Mouse (Mus musculus) limb, embryonic 11.5 days (tissue): ENCODE measurements at regions not wholly inside any gene's neighbourhood (a gene's known extent, or its start where the extent isn't known, plus 50 kb on each side); places are given as distances from the start of the nearest gene placed in this dataset.

Source experiments
- ATAC-seq: fragments of 200-750 bp; cut with Nextera tagmentation; 2 replicates; pipeline ENCODE4 v1.8.0; 2017; ENCODE audit warnings: low read depth; ENCODE audit not compliant: insufficient number of reproducible peaks, low FRiP score, low TSS enrichment
- DNase-seq: peaks from one replicate; pipeline ENCODE4 v3.0.0-alpha.2; 2015; ENCODE audit warnings: low spot score
- H3K27ac ChIP-seq: fragments of 300-500 bp; sonication (generic); replicated peaks from 2 replicates; pipeline ENCODE4 v1.5.1; 2014; ENCODE audit warnings: low read depth, mild to moderate bottlenecking, low read length
- H3K27me3 ChIP-seq: fragments of 300-500 bp; sonication (generic); 2 replicates; pipeline ENCODE4 v1.6.1; 2014; ENCODE audit warnings: mild to moderate bottlenecking, low read length, mixed read lengths; ENCODE audit not compliant: control insufficient read depth, insufficient read depth
- H3K36me3 ChIP-seq: fragments of 300-500 bp; sonication (generic); 2 replicates; pipeline ENCODE4 v1.6.1; 2014; ENCODE audit warnings: mild to moderate bottlenecking, low read length, moderate library complexity, mixed read lengths; ENCODE audit not compliant: control insufficient read depth, insufficient read depth
- H3K4me1 ChIP-seq: fragments of 300-500 bp; sonication (generic); 2 replicates; pipeline ENCODE4 v1.6.1; 2014; ENCODE audit warnings: low read length, mixed read lengths; ENCODE audit not compliant: control insufficient read depth, insufficient read depth
- H3K4me2 ChIP-seq: fragments of 300-500 bp; sonication (generic); 2 replicates; pipeline ENCODE4 v1.6.1; 2014; ENCODE audit warnings: low read depth, mild to moderate bottlenecking, moderate library complexity; ENCODE audit not compliant: severe bottlenecking
- H3K4me3 ChIP-seq: fragments of 300-500 bp; sonication (generic); 2 replicates; pipeline ENCODE4 v1.5.1; 2014; ENCODE audit warnings: low read depth, low read length
- H3K9ac ChIP-seq: fragments of 300-500 bp; sonication (generic); 2 replicates; pipeline ENCODE4 v1.6.1; 2014; ENCODE audit warnings: mild to moderate bottlenecking, low read length
- H3K9me3 ChIP-seq: fragments of 300-500 bp; sonication (generic); 2 replicates; pipeline ENCODE4 v1.6.1; 2016; ENCODE audit warnings: low read length; ENCODE audit not compliant: control insufficient read depth
- WGBS: fragments of 180-500 bp; shearing (Covaris S2); extraction: QIAGEN DNeasy Blood & Tissue Kit; methylation state at CpG from one replicate; pipeline ENCODE4 v1.1.7; 2014; 5-methylcytosine and 5-hydroxymethylcytosine counted together

DNA sequence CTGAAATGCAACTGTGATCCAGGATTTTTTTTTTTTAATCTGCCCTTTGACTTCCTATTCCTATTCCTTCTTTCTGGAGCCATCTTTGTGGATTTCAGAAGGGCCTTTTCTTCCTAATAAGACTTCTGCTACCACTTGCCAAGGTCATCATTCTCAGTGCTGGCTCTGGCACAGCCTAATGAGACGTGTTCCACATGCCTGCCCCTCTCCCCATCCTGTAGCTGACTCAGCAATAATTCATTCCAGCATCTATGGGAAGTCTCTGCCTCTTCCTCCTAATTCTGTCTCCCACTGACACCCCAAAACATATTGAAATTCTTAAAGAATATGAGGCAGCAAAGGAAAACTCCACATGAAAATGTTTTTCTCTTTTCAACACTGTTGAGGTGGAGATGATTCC, 91.7 kb upstream of the Cep162 start:
- no peaks in the 10 kb centered on the region for H3K9me3 ChIP-seq
- 61% methylated on average over 1 of the region's 1 CpGs for WGBS

DNA sequence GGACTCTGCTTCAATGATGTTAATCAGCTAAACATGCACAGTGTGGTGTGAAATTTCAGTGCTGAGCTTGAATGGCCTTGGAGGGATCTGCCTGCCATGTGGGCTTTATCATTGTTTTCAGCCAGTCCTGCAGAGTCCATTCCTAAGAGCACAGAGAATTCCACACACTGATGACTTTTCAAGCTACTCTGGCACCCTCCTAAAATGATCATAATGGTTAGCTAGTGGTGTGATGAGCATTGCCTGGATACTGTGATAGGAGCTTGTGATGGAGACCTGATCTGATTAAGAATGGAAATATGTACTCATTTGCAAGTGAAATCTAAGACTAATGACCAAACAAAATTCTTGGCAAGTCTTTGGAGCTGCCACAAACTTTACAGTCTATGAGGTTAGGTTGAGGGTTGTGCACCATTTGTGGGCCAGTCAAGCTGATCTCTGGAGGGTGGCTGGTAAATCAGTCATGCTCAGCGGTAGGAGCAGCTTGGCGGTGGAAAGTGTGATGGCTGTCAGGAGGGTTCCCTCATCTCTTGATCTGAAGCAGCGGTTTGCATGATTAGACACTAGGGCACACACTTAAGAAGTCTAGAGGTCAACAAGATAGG, 91.0 kb upstream of the Cep162 start:
- ATAC-seq, result no peak
- no peaks in the 10 kb centered on the region for H3K27me3 ChIP-seq
- DNase-seq, result no peak
- WGBS, result 84% methylated on average over 3 of the region's 3 CpGs
- H3K9me3 ChIP-seq, result no peaks in the 10 kb centered on the region
- H3K36me3 ChIP-seq, result no peaks in the 10 kb centered on the region
- no peak overlapping the region for H3K27ac ChIP-seq
- H3K4me3 ChIP-seq, result no peak overlapping the region
- H3K4me1 ChIP-seq, result no peaks in the 10 kb centered on the region
- no peak overlapping the region for H3K4me2 ChIP-seq
- H3K9ac ChIP-seq, result no peak overlapping the region

More for the DNA sequence above, 91.7 kb upstream of the Cep162 start:
- no peak overlapping the region for H3K27ac ChIP-seq
- ATAC-seq (no peak), DNase-seq (no peak)
- no peaks in the 10 kb centered on the region for H3K27me3 ChIP-seq
- H3K36me3 ChIP-seq, result no peaks in the 10 kb centered on the region
- H3K4me1 ChIP-seq, result no peaks in the 10 kb centered on the region
- H3K9ac ChIP-seq, result no peak overlapping the region
- no peak overlapping the region for H3K4me3 ChIP-seq
- H3K4me2 ChIP-seq, result no peak overlapping the region

DNA sequence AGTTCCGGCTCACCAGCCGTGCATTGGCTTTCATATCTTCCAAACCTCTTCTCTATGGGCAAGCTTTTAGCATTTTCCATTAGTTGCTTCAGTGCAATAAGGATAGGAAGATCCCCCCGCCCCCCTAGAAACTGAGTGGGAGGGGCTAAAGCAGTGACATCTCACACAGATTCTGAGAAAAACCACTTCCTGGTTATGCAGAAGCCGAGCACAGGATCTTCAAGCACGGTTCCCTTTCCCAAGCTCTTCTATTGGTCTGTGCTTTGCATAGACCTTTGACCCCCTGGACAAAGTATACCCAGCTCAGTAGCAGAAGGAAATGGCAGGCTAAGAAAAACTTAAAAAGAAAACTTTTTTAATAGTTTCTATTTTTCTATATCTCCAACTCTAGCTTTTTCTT, 86.1 kb upstream of the Cep162 start:
- H3K9me3 ChIP-seq, result no peaks in the 10 kb centered on the region
- H3K27ac ChIP-seq, result no peak overlapping the region
- 83% methylated on average over 5 of the region's 5 CpGs for WGBS
- no peaks in the 10 kb centered on the region for H3K36me3 ChIP-seq
- DNase-seq (no peak), ATAC-seq (no peak)
- H3K9ac ChIP-seq, result no peak overlapping the region
- H3K4me2 ChIP-seq, result no peak overlapping the region
- H3K4me3 ChIP-seq, result no peak overlapping the region
- no peaks in the 10 kb centered on the region for H3K4me1 ChIP-seq
- no peaks in the 10 kb centered on the region for H3K27me3 ChIP-seq

DNA sequence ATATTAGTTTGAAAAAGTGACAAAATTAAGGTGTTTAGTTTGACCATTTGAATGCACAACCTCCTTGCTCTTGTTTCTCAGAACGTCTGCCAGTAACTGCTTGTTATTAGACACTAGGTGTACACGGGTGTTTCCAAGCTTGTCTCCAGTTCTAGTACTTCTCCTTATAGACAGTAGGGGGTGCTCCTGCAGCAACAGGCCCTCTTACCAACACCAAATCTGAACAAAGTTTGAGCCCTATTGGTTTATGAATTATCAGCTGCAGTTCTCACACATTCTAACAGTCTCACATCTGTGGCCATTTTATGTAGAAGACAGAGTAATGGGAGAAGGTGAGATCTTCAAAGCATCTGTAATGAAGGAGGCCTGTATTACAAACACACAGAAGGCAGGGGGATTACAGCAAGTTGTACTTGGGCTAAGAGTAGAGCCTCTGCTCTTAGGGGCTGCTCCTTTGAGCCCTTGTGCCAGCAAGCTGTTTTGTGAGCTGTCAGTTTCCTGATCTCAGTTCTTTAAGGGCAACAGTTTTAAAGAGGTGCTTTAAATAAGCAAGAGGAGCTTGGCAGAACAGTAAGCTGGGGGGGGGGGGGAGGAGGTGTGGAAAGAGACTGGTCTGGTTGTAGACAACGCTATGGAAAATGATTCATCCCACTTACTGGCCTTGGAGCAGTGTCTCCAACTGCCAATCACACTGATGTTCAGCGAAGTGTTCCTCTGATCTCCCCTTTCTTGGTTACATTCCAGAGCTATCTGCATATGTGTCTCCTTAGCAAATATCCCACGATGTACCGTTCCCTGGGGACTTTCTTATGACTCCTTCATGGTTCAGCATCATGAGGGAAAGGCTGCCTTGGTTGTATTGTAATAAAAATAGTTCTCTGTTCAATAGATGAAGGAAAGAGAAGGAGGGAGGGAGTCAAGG, 71.3 kb upstream of the Cep162 start:
- Histone ChIP-seq H3K36me3 (no peaks in the 10 kb centered on the region), H3K9ac (no peak overlapping the region), H3K27me3 (no peaks in the 10 kb centered on the region), H3K4me3 (no peak overlapping the region), H3K4me1 (no peaks in the 10 kb centered on the region), H3K9me3 (no peaks in the 10 kb centered on the region), H3K27ac (no peak overlapping the region), H3K4me2 (no peak overlapping the region)
- DNase-seq (peak; percentile 27), ATAC-seq (no peak)
- WGBS, result 64% methylated on average over 6 of the region's 6 CpGs

DNA sequence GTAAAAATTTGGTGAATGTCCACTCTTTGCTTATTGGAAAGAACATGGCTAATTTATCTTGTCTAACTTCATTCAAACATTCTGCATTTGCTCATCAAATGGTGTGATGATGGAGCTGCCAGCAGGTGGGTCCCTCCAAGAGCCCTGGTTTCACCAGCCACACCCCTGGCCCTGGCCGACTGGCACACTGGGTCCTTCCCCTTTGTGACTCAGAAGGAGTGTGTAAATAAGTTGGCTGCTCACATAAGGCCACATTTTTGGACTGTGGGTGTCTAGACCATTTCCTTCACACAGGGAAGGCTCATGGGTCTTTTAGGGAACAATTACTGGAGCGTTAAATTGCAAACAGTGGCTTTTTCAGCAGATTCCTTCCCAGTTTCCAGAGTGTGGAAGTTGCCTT, 68.4 kb upstream of the Cep162 start:
- Histone ChIP-seq H3K4me1 (peaks cover 2% of the 10 kb centered on the region; the same call in 1 of the 2 replicates), H3K4me3 (no peak overlapping the region), H3K27ac (no peak overlapping the region), H3K9me3 (no peaks in the 10 kb centered on the region), H3K9ac (no peak overlapping the region), H3K4me2 (no peak overlapping the region), H3K36me3 (no peaks in the 10 kb centered on the region), H3K27me3 (no peaks in the 10 kb centered on the region)
- WGBS, result 72% methylated on average over 2 of the region's 2 CpGs
- no peak for ATAC-seq
- DNase-seq, result no peak

DNA sequence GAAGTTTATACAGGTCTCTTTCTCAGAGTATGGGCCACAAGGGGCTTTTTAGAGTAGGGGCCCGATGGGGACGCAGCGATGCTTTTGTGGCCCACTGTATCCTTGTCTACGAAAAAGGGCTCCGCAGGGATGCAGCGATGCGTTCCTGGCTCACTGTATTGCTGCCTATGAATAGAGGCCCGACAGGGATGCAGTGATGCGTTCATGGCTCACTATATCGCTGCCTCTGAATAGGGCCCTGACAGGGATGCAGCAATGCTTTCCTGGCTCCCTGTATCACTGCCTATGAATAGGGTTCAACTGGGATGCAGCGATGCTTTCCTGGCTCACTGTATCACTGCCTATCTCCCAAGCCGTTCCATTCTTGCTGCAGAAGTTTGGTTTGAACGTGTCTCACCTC, 65.4 kb upstream of the Cep162 start:
- no peaks in the 10 kb centered on the region for H3K27me3 ChIP-seq
- DNase-seq, result no peak
- H3K4me3 ChIP-seq, result no peak overlapping the region
- 94% methylated on average over 13 of the region's 13 CpGs for WGBS
- no peaks in the 10 kb centered on the region for H3K36me3 ChIP-seq
- H3K9me3 ChIP-seq, result no peaks in the 10 kb centered on the region
- no peak for ATAC-seq
- no peak overlapping the region for H3K4me2 ChIP-seq
- no peak overlapping the region for H3K9ac ChIP-seq
- H3K4me1 ChIP-seq, result peaks cover 2% of the 10 kb centered on the region; the same call in 1 of the 2 replicates
- H3K27ac ChIP-seq, result no peak overlapping the region

DNA sequence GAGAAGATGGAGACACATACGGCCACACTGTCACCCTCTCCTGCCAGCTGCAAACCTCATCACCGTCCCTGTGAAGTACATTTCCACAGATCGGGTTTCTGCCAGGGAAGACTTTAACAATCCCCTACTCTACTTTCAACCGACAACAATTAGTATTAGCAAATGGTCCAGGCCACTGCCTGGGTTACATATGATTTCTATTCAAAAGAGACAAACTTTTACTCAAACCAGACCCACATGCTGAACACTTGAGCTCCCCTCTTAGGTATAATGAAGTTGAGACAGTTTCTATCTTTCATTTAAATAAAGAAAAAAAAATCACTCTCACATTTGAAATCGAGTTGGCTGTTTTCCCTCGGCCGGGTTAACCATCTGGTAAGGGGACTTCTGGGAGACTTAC, 63.4 kb upstream of the Cep162 start:
- peaks cover 2% of the 10 kb centered on the region; the same call in 1 of the 2 replicates for H3K4me1 ChIP-seq
- no peaks in the 10 kb centered on the region for H3K9me3 ChIP-seq
- no peaks in the 10 kb centered on the region for H3K27me3 ChIP-seq
- ATAC-seq (no peak), DNase-seq (peak; percentile 29)
- H3K36me3 ChIP-seq, result no peaks in the 10 kb centered on the region
- no peak overlapping the region for H3K9ac ChIP-seq
- H3K4me3 ChIP-seq, result no peak overlapping the region
- no peak overlapping the region for H3K4me2 ChIP-seq
- 38% methylated on average over 7 of the region's 7 CpGs for WGBS
- H3K27ac ChIP-seq, result no peak overlapping the region

DNA sequence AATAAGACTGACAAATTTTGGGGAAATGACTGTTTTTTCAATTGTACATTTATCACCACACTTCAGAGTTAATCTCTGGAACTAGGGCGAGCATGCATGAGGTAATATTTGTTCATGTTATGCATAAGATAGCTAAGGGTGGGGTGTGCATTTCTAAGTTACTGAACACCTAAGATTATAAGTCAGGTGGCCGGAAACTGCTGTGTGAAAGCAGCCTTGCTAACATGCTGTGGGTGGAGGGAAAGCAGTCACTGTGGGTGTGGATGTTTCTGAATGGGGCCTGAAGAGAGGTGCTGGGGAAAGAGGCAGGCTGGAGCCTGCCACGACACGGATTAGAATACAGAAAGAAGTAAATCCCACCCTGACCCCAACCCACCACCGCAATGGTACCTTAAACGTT, 54.8 kb upstream of the Cep162 start:
- DNase-seq (no peak), ATAC-seq (no peak)
- Histone ChIP-seq H3K36me3 (no peaks in the 10 kb centered on the region), H3K9me3 (no peaks in the 10 kb centered on the region), H3K4me1 (no peaks in the 10 kb centered on the region), H3K27ac (no peak overlapping the region), H3K4me2 (no peak overlapping the region), H3K4me3 (no peak overlapping the region), H3K27me3 (no peaks in the 10 kb centered on the region), H3K9ac (no peak overlapping the region)
- WGBS, result 87% methylated on average over 6 of the region's 6 CpGs
